Mouse (Mus musculus): ENCODE data around the gene Sdhaf2. TPM values are rescaled to one million over a fixed set of nuclear protein-coding genes. Genes with fewer than 3 reads are reported as not detected.

Sdhaf2 gene
- polyA plus RNA-seq, 1 experiment from 2014 or later: 60.7 TPM

DNA sequence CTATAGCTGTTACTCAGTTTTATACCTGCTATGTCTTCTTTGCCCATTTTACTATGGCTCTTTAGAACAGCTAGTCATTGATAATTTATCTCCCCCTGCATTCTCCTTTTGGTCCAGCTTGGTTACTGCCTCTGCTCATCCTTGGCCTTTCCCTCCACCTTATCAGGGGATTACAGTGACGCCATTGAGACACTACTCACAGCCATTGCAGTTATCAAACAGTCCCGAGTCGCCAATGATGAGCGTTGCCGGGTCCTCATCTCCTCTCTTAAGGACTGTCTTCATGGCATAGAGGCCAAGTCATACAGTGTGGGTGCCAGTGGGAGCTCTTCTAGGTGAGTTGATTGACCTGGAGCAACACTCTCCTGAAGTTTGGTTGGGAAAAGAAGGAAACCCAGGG lies 13.5 kb upstream of the Sdhaf2 start:
- WGBS: 94% methylated on average over 5 of the region's 5 CpGs
- H3K4me3 ChIP-seq (replicated peaks): no peak overlapping the region
- H3K4me2 ChIP-seq: no peak overlapping the region
- no peak overlapping the region for H3K27ac ChIP-seq
- H3K4me1 ChIP-seq (replicated peaks): no peaks in the 10 kb centered on the region
- no peak for ATAC-seq (ENCODE audit: insufficient number of reproducible peaks, insufficient read depth, low FRiP score, low TSS enrichment, low read depth)
- H3K9ac ChIP-seq (replicated peaks): no peak overlapping the region
- H3K36me3 ChIP-seq: peaks cover 94% of the 10 kb centered on the region
- H3K27me3 ChIP-seq: no peaks in the 10 kb centered on the region
- H3K9me3 ChIP-seq: no peaks in the 10 kb centered on the region

GRCm38 (mm10) chr19:10530082-10530481 lies 4.1 kb upstream of the Sdhaf2 start:
- peaks cover 17% of the 10 kb centered on the region for H3K4me1 ChIP-seq (replicated peaks)
- 97% methylated on average over 1 of the region's 1 CpGs for WGBS
- H3K4me3 ChIP-seq (replicated peaks): no peak overlapping the region
- H3K9ac ChIP-seq (replicated peaks): no peak overlapping the region
- H3K36me3 ChIP-seq: peaks cover 60% of the 10 kb centered on the region
- H3K27ac ChIP-seq: no peak overlapping the region
- no peaks in the 10 kb centered on the region for H3K27me3 ChIP-seq
- H3K9me3 ChIP-seq: no peaks in the 10 kb centered on the region
- H3K4me2 ChIP-seq: no peak overlapping the region
- ATAC-seq (ENCODE audit: insufficient number of reproducible peaks, insufficient read depth, low FRiP score, low TSS enrichment, low read depth): no peak

DNA sequence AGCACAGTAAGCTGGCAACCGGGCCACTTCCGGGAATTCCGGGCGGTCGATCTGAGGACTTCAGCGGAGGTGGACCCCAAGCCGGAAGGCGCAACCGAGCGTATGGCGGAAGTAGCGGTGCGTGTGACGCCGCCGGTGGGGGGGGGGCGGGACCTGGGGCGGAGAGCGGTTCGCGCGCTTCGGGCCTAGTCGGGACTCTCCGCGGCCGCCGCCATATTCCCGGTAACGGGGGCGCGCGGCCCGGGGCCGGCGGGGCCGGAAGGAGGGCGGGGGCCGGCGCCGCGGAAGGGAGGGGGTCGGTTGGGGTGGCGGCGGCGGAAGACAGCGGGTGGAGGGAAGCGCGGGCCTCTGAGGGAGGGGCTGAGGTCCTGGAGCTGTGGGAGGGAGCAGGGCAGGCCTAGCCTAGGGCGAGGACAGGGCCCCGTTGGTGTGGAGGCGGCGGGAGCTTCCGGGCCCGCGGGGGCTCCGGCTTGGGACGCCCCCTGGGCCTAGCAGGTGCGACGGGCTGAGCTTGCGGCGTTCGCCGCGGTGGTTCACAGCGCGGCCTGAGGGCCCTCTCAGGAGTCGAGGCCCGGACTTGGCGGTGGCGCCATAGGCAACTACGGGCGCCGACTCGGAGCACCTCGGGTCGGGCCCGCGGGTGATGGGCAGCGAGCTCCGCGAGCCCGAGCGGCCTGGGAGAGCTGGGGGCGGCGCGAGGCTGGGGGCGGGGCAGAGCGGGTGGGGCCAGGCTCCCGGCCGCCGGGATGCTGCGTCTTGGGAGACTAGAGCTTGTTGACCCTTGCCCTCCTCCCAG lies 638 bp downstream of the Sdhaf2 start, which contains the start of gene Cpsf7:
Gene Cpsf7, plus strand, starts transcription at position 161 of the 796 bp plus-strand sequence.
- ATAC-seq (ENCODE audit: insufficient number of reproducible peaks, insufficient read depth, low FRiP score, low TSS enrichment, low read depth): peak; percentile 94
- Histone ChIP-seq H3K9me3 (no peaks in the 10 kb centered on the region), H3K4me3 (replicated peaks) (peak within 1 kb of the TSS; percentile 90), H3K4me1 (replicated peaks) (peaks cover 21% of the 10 kb centered on the region), H3K27ac (peak within 1 kb of the TSS; percentile 99), H3K36me3 (peaks cover 18% of the 10 kb centered on the region), H3K4me2 (peak within 1 kb of the TSS; percentile 73), H3K27me3 (no peaks in the 10 kb centered on the region), H3K9ac (replicated peaks) (peak within 1 kb of the TSS; percentile 97)
- WGBS: under 1% methylated on average over 86 of the region's 93 CpGs

DNA sequence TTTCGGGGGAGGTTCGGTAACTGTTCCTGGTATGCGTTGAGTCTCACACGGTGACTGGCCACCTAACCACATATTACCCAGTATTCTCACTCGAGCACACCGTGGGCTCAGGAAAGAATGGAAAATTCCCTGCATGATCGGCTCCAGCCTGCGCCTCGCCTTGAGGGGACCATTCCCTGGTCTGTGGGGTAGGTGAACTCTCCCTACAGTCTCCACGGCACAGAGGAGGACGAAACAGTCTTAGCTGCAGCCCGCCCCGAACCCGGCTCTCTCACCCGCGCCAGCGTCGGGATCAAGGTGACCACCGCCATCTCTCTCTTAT lies 1.2 kb downstream of the Sdhaf2 start:
- under 1% methylated on average over 19 of the region's 19 CpGs for WGBS

DNA sequence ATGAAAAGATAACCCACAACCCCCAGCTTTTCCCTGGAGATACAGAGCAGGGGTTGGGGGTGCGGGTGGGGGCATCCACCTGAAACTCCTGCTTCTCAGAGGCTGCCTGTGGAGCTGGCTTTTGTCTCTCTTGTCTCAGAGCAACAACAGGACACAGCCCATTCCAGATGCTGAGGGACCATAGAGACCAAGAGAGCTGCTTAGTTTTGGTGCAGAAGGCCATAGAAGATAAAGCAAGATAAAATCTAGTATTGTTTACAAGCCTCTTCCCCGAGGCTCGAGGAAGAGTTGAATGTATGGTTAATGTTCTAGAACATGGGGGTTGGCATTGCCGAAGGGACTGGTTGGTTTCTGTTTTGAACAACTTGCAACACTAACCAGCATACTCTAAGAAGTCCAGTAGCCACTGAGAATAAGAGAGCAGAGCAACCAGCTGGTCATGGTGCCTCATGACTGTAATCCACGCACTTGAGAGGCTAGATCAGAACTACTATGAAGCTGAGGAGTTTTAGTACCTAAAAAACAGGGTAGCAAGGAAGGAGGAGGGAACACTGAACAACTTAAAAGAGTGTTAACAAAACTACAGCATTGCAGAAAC lies 2.4 kb downstream of the Sdhaf2 start:
- H3K4me1 ChIP-seq (replicated peaks): peaks cover 21% of the 10 kb centered on the region
- 82% methylated on average over 5 of the region's 5 CpGs for WGBS
- no peak overlapping the region for H3K9ac ChIP-seq (replicated peaks)
- H3K4me2 ChIP-seq: peak overlapping the region; percentile 73
- no peak overlapping the region for H3K4me3 ChIP-seq (replicated peaks)
- H3K27ac ChIP-seq: no peak overlapping the region
- no peak for ATAC-seq (ENCODE audit: insufficient number of reproducible peaks, insufficient read depth, low FRiP score, low TSS enrichment, low read depth)
- peaks cover 9% of the 10 kb centered on the region for H3K36me3 ChIP-seq
- no peaks in the 10 kb centered on the region for H3K27me3 ChIP-seq
- no peaks in the 10 kb centered on the region for H3K9me3 ChIP-seq

More for the DNA sequence above, 1.2 kb downstream of the Sdhaf2 start:
- H3K9me3 ChIP-seq: no peaks in the 10 kb centered on the region
- H3K9ac ChIP-seq (replicated peaks): peak overlapping the region; percentile 97
- no peaks in the 10 kb centered on the region for H3K27me3 ChIP-seq
- peaks cover 14% of the 10 kb centered on the region for H3K36me3 ChIP-seq
- peak overlapping the region; percentile 99 for H3K27ac ChIP-seq
- H3K4me3 ChIP-seq (replicated peaks): peak overlapping the region; percentile 90
- H3K4me1 ChIP-seq (replicated peaks): peaks cover 21% of the 10 kb centered on the region
- ATAC-seq (ENCODE audit: insufficient number of reproducible peaks, insufficient read depth, low FRiP score, low TSS enrichment, low read depth): peak; percentile 49; the same call in 1 of the 2 replicates
- peak overlapping the region; percentile 73 for H3K4me2 ChIP-seq

DNA sequence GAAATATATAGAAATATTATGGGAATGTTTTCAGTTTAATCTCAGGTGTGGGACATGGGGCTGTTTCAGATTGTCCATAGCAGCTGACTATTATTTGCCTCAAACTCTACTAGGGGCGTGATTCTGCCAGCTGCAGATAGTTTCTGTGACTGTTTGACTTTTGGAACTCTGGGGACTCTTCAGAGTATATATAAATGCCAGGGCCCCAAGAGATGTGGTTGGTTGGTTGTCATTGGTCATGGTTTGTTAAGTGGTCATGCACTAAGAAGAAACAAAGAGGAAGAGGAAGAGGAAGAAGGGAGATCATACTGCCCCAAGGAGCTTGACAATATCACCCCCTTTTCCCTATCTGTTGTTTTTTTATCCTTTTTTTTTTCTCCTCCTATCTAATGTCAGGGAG lies 4.0 kb downstream of the Sdhaf2 start:
- Histone ChIP-seq H3K9ac (replicated peaks) (no peak overlapping the region), H3K27ac (no peak overlapping the region), H3K4me1 (replicated peaks) (peaks cover 13% of the 10 kb centered on the region), H3K4me3 (replicated peaks) (no peak overlapping the region), H3K36me3 (peaks cover 6% of the 10 kb centered on the region), H3K9me3 (no peaks in the 10 kb centered on the region), H3K27me3 (no peaks in the 10 kb centered on the region), H3K4me2 (no peak overlapping the region)
- ATAC-seq (ENCODE audit: insufficient number of reproducible peaks, insufficient read depth, low FRiP score, low TSS enrichment, low read depth): no peak
- 84% methylated on average over 1 of the region's 1 CpGs for WGBS

- H3K27me3 ChIP-seq: no peaks in the 10 kb centered on the region
- H3K9me3 ChIP-seq: no peaks in the 10 kb centered on the region
- H3K9ac ChIP-seq (replicated peaks): no peak overlapping the region
- 52% methylated on average over 1 of the region's 1 CpGs for WGBS
- peaks cover 22% of the 10 kb centered on the region for H3K36me3 ChIP-seq
- no peak for ATAC-seq (ENCODE audit: insufficient number of reproducible peaks, insufficient read depth, low FRiP score, low TSS enrichment, low read depth)
- no peak overlapping the region for H3K4me2 ChIP-seq
- peaks cover 4% of the 10 kb centered on the region for H3K4me1 ChIP-seq (replicated peaks)
- no peak overlapping the region for H3K4me3 ChIP-seq (replicated peaks)
- no peak overlapping the region for H3K27ac ChIP-seq
Observed at GRCm38 (mm10) chr19:10520355-10520754, 5.6 kb downstream of the Sdhaf2 start.

DNA sequence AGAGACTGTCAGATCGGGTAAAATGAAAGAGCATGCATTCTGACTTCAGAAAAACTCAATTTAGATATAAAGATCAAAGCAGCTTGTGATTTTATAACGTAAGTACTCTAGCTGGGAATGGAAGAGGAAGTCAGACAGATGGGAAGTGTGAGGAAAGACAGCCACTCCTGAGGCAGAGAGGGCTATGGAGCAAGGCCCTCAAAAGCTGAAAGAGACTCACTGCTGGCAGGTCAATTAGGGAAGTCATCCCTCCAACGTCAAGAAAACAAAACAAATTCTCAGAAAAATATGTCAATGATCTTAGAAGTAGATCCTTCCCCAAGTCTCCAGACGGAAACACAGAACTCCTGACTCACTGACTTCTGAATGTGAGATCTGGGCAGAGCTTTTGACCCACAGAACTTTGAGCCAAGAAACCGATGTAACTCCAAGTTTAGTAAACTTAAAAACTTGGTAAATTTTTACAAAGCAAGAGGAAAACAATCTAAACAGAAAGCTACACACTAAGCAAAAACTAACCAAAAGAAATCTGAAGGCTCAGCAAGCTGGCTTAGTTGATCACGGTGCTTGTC lies 15.1 kb downstream of the Sdhaf2 start:
- Histone ChIP-seq H3K9ac (replicated peaks) (no peak overlapping the region), H3K36me3 (peaks cover 52% of the 10 kb centered on the region), H3K4me2 (no peak overlapping the region), H3K27ac (no peak overlapping the region), H3K27me3 (no peaks in the 10 kb centered on the region), H3K4me1 (replicated peaks) (no peaks in the 10 kb centered on the region), H3K4me3 (replicated peaks) (no peak overlapping the region), H3K9me3 (no peaks in the 10 kb centered on the region)
- no peak for ATAC-seq (ENCODE audit: insufficient number of reproducible peaks, insufficient read depth, low FRiP score, low TSS enrichment, low read depth)
- WGBS: 79% methylated on average over 6 of the region's 6 CpGs

DNA sequence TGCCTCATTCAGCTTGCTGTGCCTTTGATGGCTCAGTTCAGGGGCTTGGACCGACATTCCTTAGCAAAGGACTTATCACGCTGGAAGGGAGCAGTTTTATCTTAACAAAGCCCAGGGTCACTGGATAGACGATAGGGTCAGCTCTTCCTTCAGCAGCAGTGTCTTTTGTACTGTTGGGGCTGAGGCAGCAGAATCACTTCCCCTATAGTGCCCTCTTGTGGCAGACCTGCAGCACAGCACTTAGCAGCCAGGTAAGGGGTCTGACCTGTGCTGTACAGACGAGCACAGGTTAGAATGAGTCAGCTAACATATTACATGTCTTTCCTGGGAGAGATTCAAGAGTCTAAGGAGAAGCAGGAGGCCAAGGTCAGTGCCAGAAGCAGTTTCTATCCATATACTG lies 23.4 kb downstream of the Sdhaf2 start:
- Histone ChIP-seq H3K9ac (replicated peaks) (no peak overlapping the region), H3K36me3 (peaks cover 77% of the 10 kb centered on the region), H3K27ac (no peak overlapping the region), H3K27me3 (no peaks in the 10 kb centered on the region), H3K4me1 (replicated peaks) (no peaks in the 10 kb centered on the region), H3K4me2 (no peak overlapping the region), H3K4me3 (replicated peaks) (no peak overlapping the region), H3K9me3 (no peaks in the 10 kb centered on the region)
- WGBS: 21% methylated on average over 4 of the region's 4 CpGs
- ATAC-seq (ENCODE audit: insufficient number of reproducible peaks, insufficient read depth, low FRiP score, low TSS enrichment, low read depth): 0 out of 2 replicates have a peak, but pooled peaks have one; percentile 42

DNA sequence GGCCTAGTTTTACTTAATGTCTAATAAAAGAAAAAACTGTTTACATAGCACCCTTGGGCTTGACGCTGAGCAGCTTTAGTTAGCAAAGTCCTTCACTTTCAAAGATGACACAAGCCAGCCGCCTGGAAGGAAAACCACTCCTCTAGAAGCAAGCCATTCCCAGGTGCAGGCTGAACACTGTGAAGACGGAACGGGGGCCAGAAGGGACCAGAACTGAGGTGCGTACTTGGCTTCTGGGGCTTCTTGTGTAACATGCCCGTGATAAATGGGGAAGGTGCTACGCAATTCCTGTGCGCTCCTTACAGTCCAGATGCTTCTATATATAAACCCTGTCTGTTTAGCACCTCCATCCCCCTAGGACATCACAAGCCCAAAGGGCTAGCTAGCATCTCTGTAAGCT lies 25.4 kb downstream of the Sdhaf2 start:
- no peak overlapping the region for H3K9ac ChIP-seq (replicated peaks)
- H3K9me3 ChIP-seq: no peaks in the 10 kb centered on the region
- H3K27me3 ChIP-seq: no peaks in the 10 kb centered on the region
- no peak overlapping the region for H3K4me2 ChIP-seq
- peaks cover 60% of the 10 kb centered on the region for H3K36me3 ChIP-seq
- no peak overlapping the region for H3K27ac ChIP-seq
- 91% methylated on average over 8 of the region's 8 CpGs for WGBS
- H3K4me1 ChIP-seq (replicated peaks): no peaks in the 10 kb centered on the region
- ATAC-seq (ENCODE audit: insufficient number of reproducible peaks, insufficient read depth, low FRiP score, low TSS enrichment, low read depth): no peak
- no peak overlapping the region for H3K4me3 ChIP-seq (replicated peaks)

DNA sequence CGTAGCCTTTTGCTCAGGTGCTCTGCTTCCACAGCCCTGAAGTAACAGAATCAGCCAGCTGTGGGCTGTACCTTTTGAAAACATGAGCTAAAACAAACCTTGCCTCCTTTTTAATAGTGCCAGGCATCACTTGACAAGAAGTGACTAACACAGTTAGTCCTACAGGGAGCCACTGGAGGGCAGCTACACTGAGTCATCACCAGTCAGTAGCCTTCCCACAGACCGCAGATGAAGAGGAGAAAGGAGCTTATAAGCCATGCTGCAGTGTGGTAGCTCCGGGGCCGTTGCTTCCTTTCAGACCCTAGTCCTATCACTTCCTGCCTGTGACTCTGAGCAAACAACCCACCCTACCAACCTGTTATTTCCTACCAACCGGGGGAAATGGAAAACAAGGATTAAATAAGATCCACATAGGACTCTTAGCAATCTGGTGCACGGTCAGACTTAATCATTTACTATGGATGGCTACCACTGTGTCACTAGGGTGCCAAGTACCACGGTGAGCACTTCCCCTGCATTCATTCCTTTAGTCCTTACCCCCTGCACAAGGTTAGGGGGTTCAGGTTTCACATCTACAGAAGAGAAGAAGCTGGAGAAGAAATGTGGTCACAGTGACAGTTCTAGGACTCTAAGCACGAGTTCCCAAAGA lies 28.3 kb downstream of the Sdhaf2 start:
- Histone ChIP-seq H3K27me3 (no peaks in the 10 kb centered on the region), H3K4me1 (replicated peaks) (peaks cover under 1% of the 10 kb centered on the region; the same call in 1 of the 2 replicates), H3K9me3 (no peaks in the 10 kb centered on the region), H3K27ac (no peak overlapping the region), H3K4me3 (replicated peaks) (no peak overlapping the region), H3K9ac (replicated peaks) (no peak overlapping the region), H3K4me2 (no peak overlapping the region), H3K36me3 (peaks cover 40% of the 10 kb centered on the region)
- no peak for ATAC-seq (ENCODE audit: insufficient number of reproducible peaks, insufficient read depth, low FRiP score, low TSS enrichment, low read depth)
- 68% methylated on average over 8 of the region's 8 CpGs for WGBS

Measured in limb, embryonic 12.5 days (tissue).